In the genomic region with DNA sequence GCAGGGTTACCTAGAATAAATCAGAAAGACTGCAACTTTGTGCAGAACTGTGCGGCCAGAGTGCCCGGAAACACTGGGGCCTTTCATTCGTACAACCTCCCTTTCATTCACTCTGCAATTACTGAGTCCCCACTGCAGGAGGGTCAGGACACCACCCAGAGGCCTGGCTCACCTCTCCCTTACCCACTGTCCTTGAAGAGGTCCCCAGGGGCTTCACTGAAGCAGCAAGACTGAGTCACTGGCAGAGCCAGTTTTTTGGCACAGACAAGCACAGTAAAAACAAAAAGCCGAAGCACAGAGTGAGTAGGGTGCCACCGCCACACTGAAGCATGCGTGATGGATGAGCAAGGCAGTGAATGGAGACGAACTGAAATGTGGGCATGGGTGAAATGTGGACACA, we compare ENCODE assay signal across 18 mouse cellular contexts. TPM values are rescaled to one million over a fixed set of nuclear protein-coding genes. Genes with fewer than 3 reads are reported as not detected.
DNase-seq lines count a peak whose midpoint lies in the region; ATAC-seq and TF ChIP-seq lines count a peak whose summit lies in the region.
"Had no signal": no experiment of that assay in that cellular context is flagged by ENCODE, and none has a peak within 500 bp of the region (broad histone marks: within the 10 kb centered on the region; RNA-seq: fewer than 3 reads in every experiment).

No protein-coding gene starts in this region.

- DNase-seq in adrenal gland, postnatal 10 days = peak; percentile 63
- no peak for DNase-seq in adrenal gland, adult 18-20 months (ENCODE audit: low spot score in 2 of 2)
- DNase-seq in ovary, adult 18-20 months (ENCODE audit: low spot score) = peak; percentile 13
- no peak for DNase-seq in ovary, postnatal 14 days (ENCODE audit: low spot score)
- DNase-seq in embryonic facial prominence, embryonic 14.5 days (ENCODE audit: low spot score) = no peak
- no peak for DNase-seq in stomach, postnatal 0 days (ENCODE audit: low spot score)
- no peak for DNase-seq in urinary bladder, postnatal 14 days (ENCODE audit: low spot score)
- no peak for DNase-seq in right cerebral cortex, adult 2 months (ENCODE audit: low spot score in 2 of 2)
- DNase-seq: B cell, adult 2 months; cerebellum, adult 2 months; layer of hippocampus, adult 9-11 months; lung, adult 2 months; retina, postnatal 1 day; thymus, postnatal 14 days had no signal

- TF ChIP-seq EP300 in stomach, postnatal 0 days (optimal IDR thresholded peaks at IDR 0.05) = no peak

- H3K4me3 ChIP-seq in embryonic facial prominence, embryonic 14.5 days (ENCODE audit: low read depth, low read length) = no peak overlapping the region
- H3K4me3 ChIP-seq in stomach, postnatal 0 days (ENCODE audit: low read depth, low read length) = no peak overlapping the region

- peak overlapping the region; percentile 11; the same call in 1 of the 2 replicates for H3K4me2 ChIP-seq in embryonic facial prominence, embryonic 14.5 days (ENCODE audit: low read depth, low read length)
- no peak overlapping the region for H3K4me2 ChIP-seq in stomach, postnatal 0 days (replicated peaks; ENCODE audit: low read depth)

- TF ChIP-seq CTCF in stomach, postnatal 0 days (IDR thresholded peaks at IDR 0.05; ENCODE audit: low read depth) = no peak

- peaks cover 21% of the 10 kb centered on the region for H3K4me1 ChIP-seq in embryonic facial prominence, embryonic 14.5 days (ENCODE audit: control insufficient read depth, insufficient read depth, low read length)
- peaks cover 6% of the 10 kb centered on the region for H3K4me1 ChIP-seq in stomach, postnatal 0 days (replicated peaks; ENCODE audit: control insufficient read depth, insufficient read depth)

- no peaks in the 10 kb centered on the region for H3K9me3 ChIP-seq in embryonic facial prominence, embryonic 14.5 days (ENCODE audit: control insufficient read depth, low read length)
- H3K9me3 ChIP-seq in stomach, postnatal 0 days (ENCODE audit: control insufficient read depth, low read length) = no peaks in the 10 kb centered on the region
- H3K9me3 ChIP-seq: kidney, embryonic 15.5 days had no signal

- WGBS in embryonic facial prominence, embryonic 14.5 days = 50% methylated on average over 7 of the region's 7 CpGs
- WGBS in stomach, postnatal 0 days = 58% methylated on average over 7 of the region's 7 CpGs

- no peak for ATAC-seq in embryonic facial prominence, embryonic 14.5 days (ENCODE audit: low read depth)
- no peak for ATAC-seq in stomach, postnatal 0 days (ENCODE audit: low FRiP score, low TSS enrichment)

- no peak overlapping the region for H3K9ac ChIP-seq in embryonic facial prominence, embryonic 14.5 days (ENCODE audit: low read depth, low read length)
- H3K9ac ChIP-seq in stomach, postnatal 0 days (ENCODE audit: low read length) = no peak overlapping the region
- H3K9ac ChIP-seq: kidney, embryonic 15.5 days had no signal

- H3K27ac ChIP-seq in embryonic facial prominence, embryonic 14.5 days (replicated peaks; ENCODE audit: low read depth, low read length) = 0 out of 2 replicates have a peak overlapping the region, but pooled peaks have one; percentile 15
- peak overlapping the region; percentile 35; the same call in 1 of the 2 replicates for H3K27ac ChIP-seq in stomach, postnatal 0 days (replicated peaks)

- no peaks in the 10 kb centered on the region for H3K27me3 ChIP-seq in embryonic facial prominence, embryonic 14.5 days (replicated peaks; ENCODE audit: control insufficient read depth, insufficient read depth, low read length)
- H3K27me3 ChIP-seq in stomach, postnatal 0 days (ENCODE audit: control insufficient read depth, insufficient read depth, low read length) = no peaks in the 10 kb centered on the region

- H3K36me3 ChIP-seq in embryonic facial prominence, embryonic 14.5 days (ENCODE audit: control insufficient read depth, insufficient read depth, low read length) = no peaks in the 10 kb centered on the region
- no peaks in the 10 kb centered on the region for H3K36me3 ChIP-seq in stomach, postnatal 0 days (ENCODE audit: control insufficient read depth, insufficient read depth, low read length)
- H3K36me3 ChIP-seq: G1E; kidney, embryonic 15.5 days had no signal

RNA-seq across cellular contexts. Expression of gene Plcd1, which starts 3.9 kb away (rescaled TPM):
- total RNA-seq in adrenal gland, postnatal 10 days (2021) = 10 to 100 TPM; 11.2 to 15.6 TPM
- 10 to 100 TPM in 1 of 2 experiments, 1 to 10 TPM in 1; 7.0 to 10.9 TPM for total RNA-seq in adrenal gland, adult 18-20 months (2021)
- 43.5 and 45.2 TPM in 2 replicates for polyA plus RNA-seq in embryonic facial prominence, embryonic 14.5 days (2014; fragmentation: Nextera tagmentation; extraction: Ambion mirVana)
- polyA plus RNA-seq in stomach, postnatal 0 days (2015; fragmentation: Nextera tagmentation; extraction: Ambion mirVana) = 35.3 and 39.2 TPM in 2 replicates
- total RNA-seq: G1E had no signal
- polyA plus RNA-seq: G1E had no signal

RNA-seq across cellular contexts. Expression of gene Dlec1, which starts 12.8 kb away (rescaled TPM):
- total RNA-seq in adrenal gland, postnatal 10 days (2021) = 1 to 10 TPM in 1 of 2 experiments, under 1 TPM in 1; 0.84 to 1.6 TPM
- total RNA-seq in adrenal gland, adult 18-20 months (2021) = 1 to 10 TPM; 1.6 to 3.3 TPM
- polyA plus RNA-seq in embryonic facial prominence, embryonic 14.5 days (2014; fragmentation: Nextera tagmentation; extraction: Ambion mirVana) = 1.3 and 1.8 TPM in 2 replicates
- 0.18 TPM in 2 replicates for polyA plus RNA-seq in stomach, postnatal 0 days (2015; fragmentation: Nextera tagmentation; extraction: Ambion mirVana)
- total RNA-seq: G1E; gastrocnemius, adult 18-20 months; megakaryocyte, adult 5-6 weeks had no signal
- polyA plus RNA-seq: G1E had no signal

RNA-seq across cellular contexts. Expression of gene Vill, which starts 36.9 kb away (rescaled TPM):
- 1 to 10 TPM; 4.8 to 5.1 TPM for total RNA-seq in adrenal gland, postnatal 10 days (2021)
- total RNA-seq in adrenal gland, adult 18-20 months (2021) = 1 to 10 TPM; 1.6 to 1.7 TPM
- polyA plus RNA-seq in embryonic facial prominence, embryonic 14.5 days (2014; fragmentation: Nextera tagmentation; extraction: Ambion mirVana) = 15.0 and 19.7 TPM in 2 replicates
- 55.0 and 61.3 TPM in 2 replicates for polyA plus RNA-seq in stomach, postnatal 0 days (2015; fragmentation: Nextera tagmentation; extraction: Ambion mirVana)
- total RNA-seq: G1E had no signal
- polyA plus RNA-seq: G1E had no signal

Comparison
In these comparisons a context has a peak if more than half of its experiments do, and no peak if none do; other contexts are left out.
1. DNase-seq: peak in adrenal gland, postnatal 10 days (single experiment) and ovary, adult 18-20 months (single experiment); none in adrenal gland, adult 18-20 months (0 of 2), ovary, postnatal 14 days (single experiment), embryonic facial prominence, embryonic 14.5 days (single experiment), stomach, postnatal 0 days (single experiment), urinary bladder, postnatal 14 days (single experiment) and right cerebral cortex, adult 2 months (0 of 2).